Mouse (Mus musculus) spleen, adult 12 weeks (tissue): Measurements from ENCODE around the gene Pfkfb3.

Experiments
- DNase-seq: peaks from one replicate; pipeline ENCODE4 v3.0.0; 2022; ENCODE audit warnings: low spot score

Gene Pfkfb3

GRCm38 (mm10) chr2:11553471-11554400 is at the start of gene Pfkfb3:
Pfkfb3 (minus strand) TSS chr2:11554077.
- DNase-seq, result peak; percentile 52

DNA sequence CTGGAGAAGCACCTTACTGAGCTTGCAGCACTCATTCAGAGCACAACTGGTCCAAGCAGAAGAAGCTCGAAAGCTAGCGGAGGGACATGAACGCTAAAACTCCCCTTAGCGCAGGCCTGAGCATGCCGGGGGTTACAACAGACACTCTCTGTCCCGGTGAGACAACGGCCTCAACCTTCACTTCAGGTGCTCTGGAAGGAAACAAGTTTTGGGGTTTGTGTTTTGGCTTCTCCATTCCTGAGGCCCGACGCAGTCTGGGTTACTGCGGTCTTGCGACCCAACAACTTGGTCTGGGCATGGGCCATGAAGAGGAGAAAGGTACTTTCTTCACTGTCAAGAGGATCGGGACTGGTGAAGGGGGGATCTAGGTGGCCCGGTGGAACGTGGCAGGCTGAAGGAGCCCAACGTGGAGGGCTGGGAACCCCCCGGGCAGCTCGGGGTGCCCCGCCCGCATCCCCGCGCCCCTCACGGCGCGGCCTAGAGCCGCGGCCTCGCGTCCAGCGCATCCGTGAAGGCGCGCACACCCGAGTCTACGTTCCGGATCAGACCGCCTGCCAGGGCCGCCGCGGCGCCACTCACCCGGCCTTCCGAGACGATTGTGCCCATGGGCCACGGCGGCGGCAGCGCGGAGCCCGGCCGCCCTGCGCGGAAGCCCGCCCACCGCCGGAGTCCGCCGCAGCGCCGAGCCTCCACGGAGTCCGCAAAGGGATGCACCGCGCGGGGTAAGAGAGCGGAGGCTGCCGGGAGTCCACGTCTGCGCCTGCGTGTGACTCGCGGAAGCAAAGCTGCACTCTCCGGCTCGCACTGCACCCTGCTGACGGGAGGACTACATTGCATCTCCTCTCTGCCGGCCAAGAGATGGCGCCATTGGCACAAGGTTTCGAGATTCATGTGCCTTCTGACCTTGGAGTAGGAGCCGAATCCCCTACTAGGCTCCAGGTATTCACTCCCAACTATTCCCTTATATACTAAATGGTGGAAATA is 48.9 kb upstream of the Pfkfb3 start:
- peak; percentile 89 for DNase-seq

DNA sequence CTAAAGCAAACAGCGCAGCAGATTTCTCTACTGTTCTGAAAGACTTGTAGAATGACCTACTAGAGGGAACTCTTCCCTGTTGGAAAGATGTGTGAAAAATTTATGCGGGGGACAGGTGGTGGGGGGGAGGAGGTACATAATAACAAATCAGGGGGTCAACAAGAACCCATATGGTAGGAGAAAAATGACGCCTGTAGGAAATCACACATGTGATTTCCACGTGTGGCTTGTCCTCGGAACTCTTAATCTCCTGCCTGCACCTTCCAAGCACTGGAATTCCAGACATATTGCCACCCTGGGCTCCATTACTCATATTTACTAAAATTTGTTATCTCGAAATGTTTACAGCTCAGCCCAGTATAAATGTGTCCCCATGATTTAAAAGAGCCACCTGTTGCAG is 47.9 kb upstream of the Pfkfb3 start:
- DNase-seq, result no peak

- no peak for DNase-seq
Observed at GRCm38 (mm10) chr2:11597906-11598305, 44.0 kb upstream of the Pfkfb3 start.

GRCm38 (mm10) chr2:11596690-11597089 is 42.8 kb upstream of the Pfkfb3 start:
- no peak for DNase-seq

DNA sequence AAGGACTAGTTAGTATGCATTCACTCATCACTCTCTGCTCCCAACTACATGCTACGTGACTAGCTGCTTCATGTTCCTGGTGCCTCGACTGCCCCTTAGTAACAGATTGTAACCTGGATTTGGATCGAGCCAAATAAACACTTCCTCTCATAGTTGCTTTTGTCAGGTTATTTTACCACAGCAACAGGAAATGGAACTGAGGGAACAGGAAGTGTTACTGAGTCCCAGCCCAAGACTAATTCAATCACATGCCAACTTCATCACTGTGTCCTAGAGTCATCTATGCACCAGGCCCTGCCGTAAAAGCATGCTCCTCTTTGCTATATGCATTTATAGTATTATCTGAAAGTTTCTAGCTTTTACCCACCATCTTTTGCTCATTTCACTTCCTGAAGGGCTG is 34.1 kb upstream of the Pfkfb3 start:
- no peak for DNase-seq

DNA sequence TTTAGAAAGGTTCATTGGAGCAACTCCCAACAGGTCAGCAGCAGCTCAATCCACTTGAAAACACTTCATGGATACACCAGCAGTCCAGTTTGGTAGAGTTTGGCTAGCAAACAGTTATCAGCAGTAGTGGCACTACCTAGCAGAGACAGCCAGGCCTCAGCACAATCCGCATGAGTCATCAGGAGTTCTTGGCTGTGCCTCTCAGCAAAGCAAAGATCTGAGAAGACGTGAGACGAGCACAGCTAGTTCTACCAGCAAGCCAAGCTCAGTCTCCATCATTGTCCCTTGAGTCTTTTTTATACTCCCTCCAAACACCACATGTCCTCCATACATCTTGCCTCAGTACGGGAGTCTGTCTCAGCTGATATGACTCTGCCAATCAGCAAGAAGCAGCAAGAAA is 25.5 kb upstream of the Pfkfb3 start:
- no peak for DNase-seq

DNA sequence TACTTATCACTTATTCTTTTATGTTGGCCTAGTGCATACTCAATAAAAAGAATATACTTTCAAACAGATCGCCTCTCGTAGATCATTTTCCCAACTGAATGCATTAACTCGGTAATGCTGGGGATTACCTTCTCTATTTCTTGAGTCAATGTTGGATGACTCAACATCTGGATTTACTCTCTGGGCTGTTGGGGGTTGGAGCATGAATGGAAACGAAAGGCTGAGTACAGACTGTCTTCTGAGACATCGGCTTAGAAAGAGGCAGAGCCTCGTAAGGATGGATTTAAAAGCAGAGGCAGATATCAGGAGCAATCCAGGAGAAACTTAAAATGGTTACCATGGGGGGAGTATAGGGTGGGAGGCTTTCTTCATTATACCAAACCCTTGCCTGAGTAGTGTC is 24.3 kb upstream of the Pfkfb3 start:
- DNase-seq, result no peak

DNA sequence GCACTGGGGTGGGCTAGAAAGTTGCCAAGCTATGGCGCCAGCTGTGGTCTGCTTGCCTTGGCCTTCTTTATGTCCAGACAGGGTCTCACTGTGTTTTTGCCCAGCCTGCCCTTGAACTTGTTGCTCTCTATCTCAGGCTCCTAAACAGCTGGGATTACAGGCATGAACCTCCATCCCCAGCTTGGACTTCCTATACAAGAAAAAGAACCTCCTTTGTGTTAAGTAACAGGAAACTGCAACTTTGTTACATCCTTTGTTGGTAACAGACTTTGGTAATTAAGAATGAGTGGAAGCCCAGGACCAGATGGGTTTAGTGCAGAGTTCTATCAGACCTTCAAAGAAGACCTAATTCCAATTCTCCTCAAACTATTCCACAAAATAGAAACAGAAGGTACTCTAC is 19.8 kb upstream of the Pfkfb3 start:
- no peak for DNase-seq

DNA sequence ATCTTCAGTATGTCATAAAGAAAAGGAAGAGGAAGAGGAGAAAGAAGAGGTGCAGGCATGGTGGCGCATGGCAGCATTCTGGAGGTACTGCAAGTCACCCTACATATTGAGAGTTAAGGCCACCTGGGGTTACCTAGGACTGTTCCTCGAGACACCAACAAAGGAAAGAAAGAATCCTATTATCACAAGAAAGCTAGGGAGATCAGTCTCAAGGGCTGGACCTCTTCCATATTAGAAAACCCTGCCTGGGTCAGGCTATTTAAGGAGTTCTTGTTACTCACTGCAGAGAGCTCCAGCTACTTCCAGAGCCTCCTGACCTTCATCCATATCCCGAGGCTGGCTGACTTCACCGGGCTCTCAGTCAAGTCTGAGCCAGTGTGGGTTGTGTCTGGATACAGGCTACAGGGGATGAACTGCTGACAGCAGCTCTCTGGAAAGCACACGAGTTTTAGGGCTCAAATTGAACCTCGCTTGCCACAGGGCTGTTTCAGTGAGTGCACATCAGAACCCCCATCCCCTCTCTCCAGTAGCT is 17.2 kb upstream of the Pfkfb3 start:
- DNase-seq, result no peak

DNA sequence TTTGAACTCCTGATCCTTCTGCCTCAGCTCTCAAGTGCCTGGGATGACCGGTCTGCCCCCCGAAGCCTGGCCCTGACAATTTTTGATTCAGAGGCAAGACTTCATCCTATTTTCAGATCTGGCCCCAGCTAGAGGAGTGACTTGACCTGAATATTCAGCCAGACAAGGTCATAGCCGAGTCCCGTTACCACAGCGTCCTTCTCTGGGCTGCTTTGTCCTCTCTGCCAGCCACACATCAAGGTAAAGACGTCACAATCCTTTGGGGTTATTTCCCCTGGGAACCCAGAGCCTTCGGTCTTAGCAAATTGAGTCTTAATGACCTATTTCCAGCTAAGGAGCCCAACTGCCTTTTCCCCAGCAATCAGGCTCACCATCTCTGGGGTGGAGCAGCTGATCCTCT is 14.6 kb upstream of the Pfkfb3 start:
- DNase-seq, result no peak

DNA sequence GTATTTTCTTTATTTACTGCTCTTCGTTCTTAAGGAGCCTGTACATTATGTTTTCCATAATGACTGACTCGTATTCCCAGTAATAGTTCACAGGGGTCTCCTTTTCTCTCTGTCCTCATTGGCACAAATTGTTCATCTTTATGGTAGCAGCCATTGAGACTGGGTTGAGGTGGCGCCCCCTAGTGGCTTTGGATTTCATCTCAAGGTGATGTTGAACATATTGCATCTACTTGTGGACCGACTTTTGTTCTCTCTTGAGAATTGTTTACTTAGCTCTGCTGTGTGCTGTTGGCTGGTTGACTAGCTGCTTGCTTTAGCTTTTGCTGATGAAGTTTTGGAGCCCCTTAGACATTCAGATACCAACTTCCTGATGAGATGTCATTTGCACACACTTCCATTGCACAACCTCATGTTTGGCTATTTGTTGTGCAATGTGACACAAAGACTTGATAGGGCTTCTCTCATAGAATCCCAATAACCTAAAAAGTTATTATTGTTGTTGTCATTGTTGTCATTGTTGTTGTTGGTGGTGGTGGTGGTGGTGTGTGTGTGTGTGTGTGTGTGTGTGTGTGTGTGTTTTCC is 14.0 kb upstream of the Pfkfb3 start:
- DNase-seq, result peak; percentile 35

DNA sequence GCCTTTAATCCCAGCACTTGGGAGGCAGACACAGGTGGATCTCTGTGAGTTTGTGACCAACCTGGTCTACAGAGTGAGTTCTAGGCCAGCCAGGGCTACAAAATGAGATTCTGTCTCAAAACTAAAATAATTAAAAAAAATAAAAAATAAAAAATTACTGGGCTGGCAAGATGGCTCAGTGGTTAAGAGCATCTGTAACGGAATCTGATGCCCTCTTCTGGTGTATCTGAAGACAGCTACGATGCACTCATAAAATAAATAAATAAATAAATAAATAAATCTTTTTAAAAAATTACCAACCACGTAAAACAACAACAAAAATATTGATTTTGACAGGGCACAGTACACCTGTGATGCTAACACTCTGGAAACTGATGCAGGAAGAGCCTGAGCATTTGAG is 13.0 kb upstream of the Pfkfb3 start:
- no peak for DNase-seq

DNA sequence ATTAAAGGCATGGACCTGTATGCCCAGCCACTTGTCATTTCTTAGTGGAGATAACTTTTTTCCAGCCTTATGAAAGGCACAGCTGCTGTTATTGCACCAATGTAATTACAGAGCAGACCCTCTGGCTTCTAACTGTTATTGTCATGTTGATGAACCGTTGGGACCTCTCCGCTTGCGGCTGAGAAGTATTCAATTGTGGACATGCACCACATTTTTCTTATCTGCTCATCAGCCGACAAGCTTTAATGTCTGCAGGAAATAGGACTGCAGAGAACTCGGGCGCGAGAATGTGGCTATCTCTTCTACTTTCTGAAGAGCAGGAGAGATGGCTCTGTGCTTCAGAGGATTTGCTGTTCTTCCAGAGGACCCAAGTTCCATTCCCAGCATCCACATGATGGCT is 12.4 kb upstream of the Pfkfb3 start:
- no peak for DNase-seq

DNA sequence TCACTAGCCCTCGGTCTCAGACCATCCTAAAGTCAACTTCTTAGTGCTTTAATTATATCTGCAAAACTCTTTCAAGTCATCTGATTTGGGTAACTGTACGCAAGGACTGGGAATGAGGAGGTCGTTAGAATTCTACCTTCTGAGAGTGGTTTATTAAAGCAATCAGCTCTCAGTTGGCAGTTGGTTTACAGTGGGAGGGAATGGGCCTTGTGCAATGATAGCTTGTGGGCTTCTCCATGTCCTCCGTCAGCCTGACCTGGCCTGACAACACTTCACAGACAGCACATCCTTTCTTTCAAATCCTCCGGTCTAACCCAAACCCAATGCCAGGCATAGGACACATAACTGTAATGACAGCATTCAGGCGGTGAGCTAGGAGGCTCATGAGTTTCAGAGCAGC is 10.9 kb upstream of the Pfkfb3 start:
- DNase-seq, result no peak

GRCm38 (mm10) chr2:11563256-11563655 is 9.4 kb upstream of the Pfkfb3 start:
- DNase-seq, result no peak

GRCm38 (mm10) chr2:11558654-11559053 is 4.8 kb upstream of the Pfkfb3 start:
- DNase-seq, result no peak

DNA sequence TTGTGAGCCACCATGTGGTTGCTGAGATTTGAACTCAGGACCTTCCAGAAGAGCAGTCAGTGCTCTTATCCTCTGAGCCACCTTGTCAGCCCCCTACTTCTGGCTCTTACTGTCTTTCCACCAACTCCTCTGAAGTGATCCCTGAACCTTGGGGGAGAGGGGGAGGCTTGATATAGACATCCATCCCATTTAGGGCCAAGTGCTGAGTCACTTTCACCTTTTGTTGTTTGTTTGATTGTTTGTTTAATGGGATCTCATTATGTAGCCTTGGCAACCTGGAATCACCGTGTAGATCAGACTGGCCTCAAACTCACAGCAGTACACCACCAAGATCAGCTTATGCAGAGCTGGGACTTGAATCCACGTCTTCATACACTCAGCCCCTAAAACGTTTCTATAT is 3.4 kb upstream of the Pfkfb3 start:
- no peak for DNase-seq

GRCm38 (mm10) chr2:11555316-11555715 is 1.4 kb upstream of the Pfkfb3 start:
- DNase-seq, result no peak

DNA sequence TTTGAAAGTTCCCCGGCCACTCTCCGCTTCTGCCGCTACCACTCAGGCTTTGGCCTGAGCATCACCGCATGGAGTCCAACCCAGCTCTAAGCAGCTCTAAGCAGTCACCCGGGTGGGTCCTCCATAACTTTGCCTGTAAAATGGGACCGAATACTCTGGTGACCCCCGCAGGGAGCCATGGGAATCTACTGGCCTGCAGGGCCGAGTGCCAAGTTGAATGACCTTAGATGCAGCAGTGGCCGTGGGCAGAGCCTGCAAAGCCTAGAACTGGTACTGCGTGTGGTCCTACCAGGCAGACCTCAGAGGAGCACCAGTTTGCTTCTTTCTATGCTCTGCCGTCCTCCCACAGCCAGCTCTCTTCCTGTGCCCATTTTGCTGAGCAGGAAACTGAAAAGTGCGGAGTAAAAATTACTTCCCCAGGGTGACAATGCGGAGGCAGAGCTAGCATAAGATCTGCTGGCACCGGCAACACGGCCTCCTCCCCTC is 868 bp downstream of the Pfkfb3 start:
- no peak for DNase-seq

GRCm38 (mm10) chr2:11552297-11552821 is 1.5 kb downstream of the Pfkfb3 start:
- peak; percentile 11 for DNase-seq

GRCm38 (mm10) chr2:11551726-11552125 is 2.2 kb downstream of the Pfkfb3 start:
- no peak for DNase-seq
